Mouse (Mus musculus) c-Kit-positive CD71-negative TER-119-negative erythroid progenitor cells, embryonic 14.5 days (primary cell): Measurements from ENCODE around the gene Zcchc4.
A peak's percentile ranks its signal among the peaks of the same experiment; 100 is the strongest.

Source experiments
- DNase-seq: peaks from one replicate; pipeline ENCODE4 v3.0.0-alpha.2; 2013; ENCODE audit warnings: low read depth

Zcchc4 gene

DNA sequence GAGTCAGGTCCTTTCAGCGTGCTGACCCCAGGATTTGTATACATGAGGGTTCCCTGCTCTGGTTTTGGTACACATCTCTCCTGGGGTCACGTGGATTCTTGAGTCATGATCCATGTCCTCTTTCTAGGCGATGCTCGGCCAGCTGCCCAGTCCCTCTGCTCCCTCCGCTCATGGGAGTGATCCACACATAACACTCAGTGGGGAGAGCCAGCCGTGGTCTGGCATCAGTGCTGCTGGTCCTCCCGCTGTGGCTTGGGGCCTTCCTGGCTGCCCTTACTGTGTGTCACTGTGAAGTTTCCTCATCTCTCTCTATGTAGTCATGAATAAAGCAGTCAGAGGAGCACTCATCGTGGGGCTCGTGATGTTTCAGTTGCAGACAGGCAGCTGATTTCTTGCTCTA, 18.9 kb downstream of the Zcchc4 start:
- DNase-seq, result no peak

DNA sequence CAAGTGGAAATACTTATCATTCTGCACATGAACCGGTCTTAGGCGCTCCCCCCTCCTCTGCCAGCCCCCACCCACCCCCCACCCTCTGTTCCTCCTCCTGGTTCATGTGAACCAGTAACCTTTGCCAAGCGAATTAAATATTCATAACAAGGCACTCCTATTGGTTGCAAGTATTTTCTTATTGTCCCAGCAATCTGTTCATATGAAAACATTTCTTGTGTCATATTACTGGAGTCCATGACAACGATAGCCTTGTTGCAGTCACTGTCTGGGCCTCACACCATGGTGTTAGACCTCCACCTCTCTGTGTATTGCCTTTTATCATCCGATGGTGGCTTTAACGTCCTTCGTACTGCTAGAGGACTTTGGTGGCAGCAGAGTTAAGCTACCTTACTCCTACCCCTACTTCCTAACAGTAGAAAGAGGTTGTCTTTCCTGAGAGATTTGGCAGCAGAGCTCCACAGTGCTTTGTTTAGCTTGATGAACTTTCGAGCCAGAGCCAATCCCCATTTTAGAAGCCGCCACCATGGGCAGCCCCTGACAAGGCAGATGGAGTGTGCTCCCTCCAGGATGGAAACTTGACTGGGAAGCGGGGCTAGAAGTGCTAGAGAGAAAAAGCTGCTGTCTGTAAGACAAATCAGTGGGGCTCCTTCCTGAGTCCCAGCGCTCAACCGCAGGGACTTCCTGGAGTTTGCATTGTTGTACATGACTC, 24.2 kb downstream of the Zcchc4 start:
- no peak for DNase-seq

- no peak for DNase-seq
These were observed 30.6 kb downstream of the Zcchc4 start for GRCm38 (mm10) chr5:52805801-52806200.

DNA sequence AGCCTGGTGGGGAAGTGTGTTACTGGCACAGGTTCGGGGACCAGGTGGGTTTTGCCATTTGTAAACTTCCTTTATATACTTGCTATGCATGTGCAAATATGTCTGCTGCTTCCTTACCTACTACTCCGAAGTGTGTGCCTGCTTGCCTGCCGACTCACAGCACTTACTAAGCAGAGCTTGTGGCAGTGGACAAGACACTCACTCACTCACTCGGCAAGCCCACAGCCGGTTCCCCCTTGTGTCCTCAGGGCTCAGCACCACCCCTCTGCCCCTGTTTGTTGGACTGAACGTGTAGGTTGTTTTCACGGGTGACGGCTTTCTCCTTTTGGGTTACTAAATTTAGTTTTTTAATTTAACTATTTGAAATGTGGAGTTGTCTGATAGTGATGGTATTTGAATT, 31.1 kb downstream of the Zcchc4 start:
- no peak for DNase-seq

DNA sequence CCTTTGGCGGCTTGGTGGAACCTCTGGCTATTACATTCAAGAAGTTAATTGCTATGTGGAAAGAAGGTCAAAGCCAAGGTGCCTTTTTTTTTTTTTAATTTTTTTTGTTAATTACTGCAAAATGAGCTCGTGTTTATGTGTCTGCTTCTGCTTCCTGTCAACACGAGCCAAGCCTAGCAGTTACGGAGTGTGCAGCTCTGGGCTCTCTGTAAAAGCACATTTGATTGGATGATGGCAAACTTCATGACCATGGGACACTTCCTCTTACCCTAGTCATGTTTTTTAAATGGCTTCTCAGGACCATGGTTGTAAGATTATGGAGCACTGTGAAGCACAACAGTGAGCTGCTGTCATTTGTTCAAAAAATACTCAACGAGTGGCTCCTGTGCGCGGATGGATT, 31.8 kb downstream of the Zcchc4 start:
- DNase-seq, result no peak

DNA sequence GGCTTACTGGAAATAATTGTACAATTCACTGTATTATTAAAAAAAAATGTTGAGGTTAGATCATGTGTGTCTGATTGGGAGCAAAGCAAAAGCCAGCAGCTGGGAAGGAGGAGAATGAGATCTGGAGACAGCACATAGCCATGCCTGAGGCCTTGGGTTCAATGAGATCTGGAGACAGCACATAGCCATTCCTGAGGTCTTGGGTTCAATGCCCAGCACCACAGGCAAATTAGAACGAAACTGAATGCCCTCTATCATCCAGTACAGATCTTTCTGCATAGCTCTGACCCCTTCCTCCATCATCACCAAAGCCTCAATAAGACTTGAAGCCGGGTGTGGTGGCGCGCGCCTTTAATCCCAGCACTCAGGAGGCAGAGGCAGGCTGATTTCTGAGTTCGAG, 35.2 kb downstream of the Zcchc4 start:
- DNase-seq, result no peak

DNA sequence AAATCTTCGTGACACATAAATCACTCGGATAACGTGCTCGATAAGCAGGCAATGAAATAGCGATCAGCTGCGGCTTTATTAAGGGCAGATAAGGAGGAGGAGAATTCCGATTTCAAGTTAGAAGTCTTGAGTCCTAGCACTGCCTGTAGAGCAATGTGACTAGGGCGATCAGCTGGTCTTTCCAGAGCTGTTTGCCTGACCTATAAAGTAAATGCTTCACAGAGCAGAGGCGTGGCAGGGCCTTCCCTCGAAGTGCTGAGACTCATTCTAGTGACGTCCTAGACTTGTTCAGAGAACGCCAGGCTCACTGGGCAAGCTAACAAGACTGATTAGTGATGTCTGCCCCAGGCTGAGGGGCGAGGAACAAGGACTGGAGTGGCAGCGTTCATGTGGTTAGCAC, 35.8 kb downstream of the Zcchc4 start:
- DNase-seq, result no peak

GRCm38 (mm10) chr5:52812456-52812855, 37.2 kb downstream of the Zcchc4 start:
- no peak for DNase-seq

DNA sequence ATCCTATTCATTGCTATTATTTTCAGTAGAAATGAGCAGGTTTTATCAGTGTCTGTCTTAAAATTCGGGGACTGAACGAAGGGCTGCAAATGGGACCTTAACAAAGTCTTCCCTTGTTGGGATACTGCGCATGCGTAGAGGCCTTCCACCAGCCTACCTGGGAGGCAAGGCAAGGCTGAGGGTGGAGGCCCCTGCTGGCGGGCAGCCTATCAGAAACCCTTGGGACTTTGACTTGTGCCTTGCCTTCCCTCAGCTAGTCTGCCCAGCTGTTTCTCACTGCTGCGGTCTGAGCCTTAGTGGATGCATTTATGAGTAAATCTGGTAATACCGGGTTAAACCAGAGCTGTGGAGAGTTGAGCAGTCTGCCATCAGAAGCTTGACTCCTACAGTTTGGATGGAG, 38.1 kb downstream of the Zcchc4 start:
- DNase-seq, result no peak

DNA sequence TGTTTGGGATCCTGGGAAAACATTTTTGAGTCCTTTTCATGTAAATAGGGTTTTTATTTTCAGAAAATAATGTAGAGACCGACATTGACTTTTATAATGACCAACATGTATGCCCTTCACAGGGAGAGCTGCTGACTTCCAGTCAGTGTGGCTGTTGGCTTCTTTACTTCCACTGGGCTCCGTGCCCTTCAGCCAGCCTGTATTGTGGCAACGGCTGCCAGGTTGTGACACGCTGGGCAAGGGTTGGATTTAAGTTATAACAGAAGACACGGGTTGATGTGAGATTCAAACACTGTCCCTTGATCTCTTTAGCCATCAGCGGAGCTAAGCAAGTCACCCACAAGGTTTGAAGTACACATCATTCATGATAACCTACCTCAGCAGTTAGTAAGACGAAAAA, 43.5 kb downstream of the Zcchc4 start:
- DNase-seq, result no peak

GRCm38 (mm10) chr5:52821691-52822090, 46.5 kb downstream of the Zcchc4 start:
- no peak for DNase-seq

DNA sequence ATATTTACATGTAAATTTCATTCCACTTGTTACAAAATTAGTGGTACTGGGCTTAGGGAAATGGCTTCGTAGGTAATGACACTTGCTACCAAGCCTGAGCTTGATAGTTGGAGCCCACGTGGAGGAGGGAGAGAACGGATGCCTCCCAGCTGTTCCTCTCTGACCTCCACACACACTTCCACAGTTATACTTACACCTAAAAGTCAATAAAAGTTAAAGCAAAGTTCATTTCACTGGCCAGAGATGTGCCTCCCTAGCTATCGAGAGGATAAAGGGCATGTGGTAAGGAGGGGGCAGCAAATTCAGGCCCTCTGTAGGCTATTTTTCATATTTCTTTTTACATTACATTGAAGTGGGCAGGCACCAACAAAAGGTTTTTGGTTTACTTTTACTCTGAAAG, 52.7 kb downstream of the Zcchc4 start:
- no peak for DNase-seq

DNA sequence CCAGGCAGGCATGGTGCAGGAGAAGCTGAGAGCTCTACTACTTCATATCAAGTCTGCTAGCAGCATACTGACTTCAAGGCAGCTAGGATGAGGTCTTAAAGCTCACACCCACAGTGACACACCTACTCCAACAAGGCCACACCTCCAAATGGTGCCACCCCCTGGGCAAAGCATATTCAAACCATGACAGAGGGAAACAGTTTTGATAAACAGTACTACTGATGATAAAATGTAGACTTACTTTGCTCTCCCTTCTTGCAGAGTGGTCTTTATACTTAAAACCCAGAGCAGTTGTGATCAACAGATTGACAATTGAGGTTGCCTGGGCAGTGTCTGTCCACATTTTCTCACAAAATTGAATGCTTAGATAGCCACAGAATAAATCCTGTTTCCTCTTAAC, 57.8 kb downstream of the Zcchc4 start:
- peak; percentile 23 for DNase-seq

- peak; percentile 96 for DNase-seq
These were observed 58.6 kb downstream of the Zcchc4 start, which contains the start of gene Anapc4 for GRCm38 (mm10) chr5:52833761-52834274. Gene Anapc4 (plus strand): TSS chr5:52834012.

DNA sequence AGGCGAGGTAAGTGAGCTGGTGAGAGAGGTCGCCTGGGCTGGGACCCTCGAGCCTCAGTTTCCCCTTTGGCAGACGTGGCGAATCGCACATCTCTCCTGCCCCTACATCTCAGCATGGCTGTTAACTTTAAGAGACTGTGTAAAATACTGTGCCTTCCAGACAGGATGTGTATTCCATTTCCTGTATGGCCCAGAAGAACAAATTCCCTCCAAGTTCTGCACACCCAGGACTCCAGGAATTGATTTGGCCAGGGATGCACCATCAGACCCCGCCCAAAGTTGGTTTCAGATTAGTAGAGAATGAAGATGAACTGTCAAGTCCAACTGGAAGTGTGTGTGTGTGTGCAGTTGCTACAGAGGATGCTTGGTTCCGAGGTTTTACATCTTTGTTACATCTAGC, 59.2 kb downstream of the Zcchc4 start:
- DNase-seq, result no peak

GRCm38 (mm10) chr5:52844319-52844718, 69.1 kb downstream of the Zcchc4 start:
- no peak for DNase-seq

- DNase-seq, result no peak
These were observed 80.5 kb downstream of the Zcchc4 start for GRCm38 (mm10) chr5:52855727-52856126.

- DNase-seq, result no peak
These were observed 89.2 kb downstream of the Zcchc4 start for GRCm38 (mm10) chr5:52864446-52864845.

- no peak for DNase-seq
These were observed 90.6 kb downstream of the Zcchc4 start for GRCm38 (mm10) chr5:52865825-52866224.

DNA sequence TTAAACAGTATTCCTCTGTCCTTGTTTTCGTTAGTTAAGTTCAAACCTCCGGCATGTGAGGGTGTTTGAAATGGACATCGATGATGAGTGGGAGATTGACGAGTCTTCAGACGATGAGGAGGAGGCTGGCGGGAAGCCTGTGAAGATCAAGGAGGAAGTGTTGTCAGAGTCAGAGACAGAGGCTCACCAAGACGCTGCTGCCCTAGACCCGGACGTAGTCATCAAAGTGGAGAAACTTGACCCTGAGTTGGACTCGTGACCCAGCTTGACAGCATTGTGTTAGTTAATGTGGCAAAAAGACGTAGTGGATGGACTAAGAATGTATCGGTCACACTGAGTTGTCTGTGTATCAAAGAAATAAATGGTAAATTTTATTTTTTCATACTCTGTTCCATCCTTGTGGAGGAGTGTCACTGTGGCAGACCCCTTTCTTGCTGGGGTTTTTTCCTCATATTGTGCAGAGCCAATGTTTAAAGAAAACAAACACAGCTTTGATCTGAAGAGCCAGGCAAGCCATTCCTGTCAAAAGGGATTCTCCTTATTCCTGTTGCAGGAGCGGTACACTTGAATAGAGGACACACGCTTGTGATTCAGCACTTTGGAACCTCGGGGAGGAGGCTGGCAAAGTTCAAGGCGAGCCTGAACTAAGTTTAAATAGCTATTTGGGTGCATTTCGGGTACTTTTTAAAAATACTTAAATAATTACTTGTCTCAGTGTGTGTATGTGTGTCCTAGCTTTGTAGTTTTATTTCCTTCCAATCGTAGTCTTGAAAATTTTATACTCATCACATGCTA, 91.3 kb downstream of the Zcchc4 start:
- DNase-seq, result no peak

DNA sequence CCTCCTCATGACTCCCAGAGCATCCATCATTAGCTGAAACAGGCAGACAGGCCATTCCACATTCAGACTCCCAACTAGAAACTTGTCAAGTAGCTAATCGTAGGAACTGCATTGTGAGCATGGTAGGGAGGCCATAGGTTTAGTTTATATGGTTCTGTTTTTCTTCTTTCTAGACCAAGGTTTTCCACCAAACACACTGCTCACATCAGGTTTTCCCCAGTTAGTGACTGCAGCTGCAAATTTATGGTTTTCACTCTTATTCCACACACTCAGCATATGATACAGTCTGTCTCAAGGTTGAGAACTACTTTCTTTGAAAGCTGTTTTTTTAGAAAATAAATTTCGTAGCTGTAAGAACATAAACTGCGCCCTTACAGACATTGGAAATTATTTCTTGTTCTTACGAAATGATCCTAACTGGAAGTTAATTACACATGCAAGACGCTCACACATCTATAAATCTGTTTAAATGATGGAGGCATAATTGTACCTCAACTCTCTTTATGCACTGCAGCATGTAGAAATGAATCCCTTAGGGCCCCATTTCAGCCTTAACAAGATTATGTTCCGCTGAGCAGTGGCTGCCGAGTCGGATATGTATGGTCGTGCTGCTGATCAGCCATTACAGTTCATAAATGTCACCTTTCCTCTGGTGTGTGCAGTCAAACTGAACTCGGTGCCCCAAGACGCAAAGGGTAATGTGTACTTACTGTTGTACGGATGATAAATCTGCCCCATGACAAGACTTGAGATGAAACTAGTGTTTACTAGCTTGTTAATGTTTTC, 93.9 kb downstream of the Zcchc4 start:
- no peak for DNase-seq

GRCm38 (mm10) chr5:52871461-52871860, 96.3 kb downstream of the Zcchc4 start:
- DNase-seq, result no peak

- DNase-seq, result no peak
These were observed 96.8 kb downstream of the Zcchc4 start for GRCm38 (mm10) chr5:52871986-52872385.
